Mouse (Mus musculus) brown adipose tissue, adult 24 weeks (tissue): ENCODE data around the gene Pard3. TPM values are rescaled to one million over a fixed set of nuclear protein-coding genes. Genes with fewer than 3 reads are reported as not detected.

ENCODE experiments used
- H3K27ac ChIP-seq: fragments of 200-500 bp; replicated peaks from 2 replicates; pipeline ENCODE4 v1.5.1; 2012; ENCODE audit warnings: low read depth, mild to moderate bottlenecking, low read length
- H3K4me1 ChIP-seq: fragments of 200-500 bp; 2 replicates; pipeline ENCODE4 v1.6.1; 2012; ENCODE audit warnings: low read length, mixed read lengths; ENCODE audit not compliant: control insufficient read depth, insufficient read depth, insufficient read length
- H3K4me3 ChIP-seq: fragments of 200-500 bp; 2 replicates; pipeline ENCODE4 v1.5.1; 2012; ENCODE audit warnings: low read depth, mild to moderate bottlenecking, low read length, moderate library complexity; ENCODE audit not compliant: insufficient read depth
- polyA plus RNA-seq: library from polyadenylated mRNA; stranded (reverse); fragments of >200 nt; gene quantifications from 2 replicates; pipeline ENCODE4 v1.2.4, GENCODE M21; 2012; ENCODE audit not compliant: missing spikeins, insufficient read depth, insufficient read length

Pard3 gene
- polyA plus RNA-seq, 1 experiment: 14.6 TPM

GRCm38 (mm10) chr8:127655559-127655958 lies 591.9 kb downstream of the Pard3 start:
- Histone ChIP-seq H3K4me1 (no peaks in the 10 kb centered on the region), H3K27ac (no peak overlapping the region), H3K4me3 (no peak overlapping the region)

Other genes starting within 250 kb of the Pard3 start
- 149 and 242 TPM in 2 replicates for gene Tomm20, start 118.0 kb upstream of the Pard3 start, polyA plus RNA-seq
- 7.5 and 13.1 TPM in 2 replicates for gene Rbm34, start 92.8 kb upstream of the Pard3 start, polyA plus RNA-seq